In the genomic region with DNA sequence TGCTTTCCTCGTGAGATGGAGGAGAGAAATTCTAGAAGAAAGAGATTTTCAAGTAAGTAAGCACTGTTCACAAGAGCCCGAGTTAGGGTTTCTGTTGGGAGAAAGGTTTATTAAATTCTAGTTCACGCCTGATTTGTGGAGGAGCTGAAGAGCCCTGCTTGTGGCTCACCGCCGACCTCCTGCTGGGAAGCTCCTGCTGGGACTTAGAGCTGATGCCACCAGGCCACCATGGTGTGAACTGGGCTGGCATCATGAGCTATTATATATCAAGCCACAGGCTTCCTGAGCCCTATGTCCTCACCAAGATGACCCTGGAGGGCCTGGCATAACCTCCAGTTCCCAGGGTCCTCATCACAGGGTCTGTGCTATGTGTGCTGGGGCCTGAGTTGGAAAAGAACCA, we compare ENCODE assay signal across 19 mouse cellular contexts.
DNase-seq lines count a peak whose midpoint lies in the region; ATAC-seq and TF ChIP-seq lines count a peak whose summit lies in the region.
"Had no signal": no experiment of that assay in that cellular context is flagged by ENCODE, and none has a peak within 500 bp of the region (broad histone marks: within the 10 kb centered on the region; RNA-seq: fewer than 3 reads in every experiment).

No protein-coding gene starts in this region.

- no peak for TF ChIP-seq CTCF in Patski (IDR thresholded peaks at IDR 0.05)

- no peak overlapping the region for H3K9ac ChIP-seq in kidney, embryonic 16.5 days (replicated peaks; ENCODE audit: low read length)
- H3K9ac ChIP-seq in forebrain, embryonic 13.5 days = no peak overlapping the region
- H3K9ac ChIP-seq: embryonic facial prominence, embryonic 12.5 days; heart, embryonic 12.5 days; hindbrain, embryonic 14.5 days; intestine, embryonic 15.5 days had no signal

- ATAC-seq in Patski = no peak
- no peak for ATAC-seq in kidney, embryonic 16.5 days (ENCODE audit: low FRiP score, low TSS enrichment)
- no peak for ATAC-seq in forebrain, embryonic 13.5 days
- ATAC-seq: forebrain, embryonic 16.5 days; intestine, embryonic 15.5 days had no signal

- H3K4me1 ChIP-seq in kidney, embryonic 16.5 days (ENCODE audit: insufficient read depth, low read length) = no peaks in the 10 kb centered on the region
- no peaks in the 10 kb centered on the region for H3K4me1 ChIP-seq in forebrain, embryonic 13.5 days
- H3K4me1 ChIP-seq: embryonic facial prominence, embryonic 12.5 days; hindbrain, embryonic 10.5 days; intestine, embryonic 15.5 days had no signal

- H3K27me3 ChIP-seq in Patski = no peaks in the 10 kb centered on the region
- H3K27me3 ChIP-seq in kidney, embryonic 16.5 days (ENCODE audit: insufficient read depth, low read length) = no peaks in the 10 kb centered on the region
- H3K27me3 ChIP-seq in forebrain, embryonic 13.5 days = no peaks in the 10 kb centered on the region
- H3K27me3 ChIP-seq: CH12.LX; embryonic facial prominence, embryonic 12.5 days; intestine, embryonic 15.5 days had no signal

- in situ Hi-C loops in Patski (cut with MboI; ENCODE audit: low pct_unique_long_range_greater_than_20kb) = no loop called here

- H3K36me3 ChIP-seq in kidney, embryonic 16.5 days (ENCODE audit: insufficient read depth, low read length) = no peaks in the 10 kb centered on the region
- no peaks in the 10 kb centered on the region for H3K36me3 ChIP-seq in forebrain, embryonic 13.5 days (ENCODE audit: poor library complexity, severe bottlenecking)
- H3K36me3 ChIP-seq: embryonic facial prominence, embryonic 12.5 days; heart, embryonic 12.5 days; hindbrain, embryonic 10.5 days; intestine, embryonic 15.5 days had no signal

- DNase-seq in Patski (ENCODE audit: low read depth, low spot score) = peak; percentile 7
- DNase-seq in cerebellum, adult 18-20 months = peak; percentile 53 to 58
- peak; percentile 47 for DNase-seq in cerebellum, adult 9-11 months
- peak; percentile 50 to 57 for DNase-seq in cerebellum, postnatal 36 days
- DNase-seq in frontal cortex, postnatal 10 days (ENCODE audit: low spot score in 2 of 2) = no peak
- DNase-seq: adrenal gland, adult 2 months; adrenal gland, postnatal 25 days; embryo, embryonic 11 days; gastrocnemius, postnatal 14 days; kidney, adult 18-20 months had no signal

- no peak overlapping the region for H3K27ac ChIP-seq in kidney, embryonic 16.5 days (ENCODE audit: low read length)
- H3K27ac ChIP-seq in forebrain, embryonic 13.5 days = no peak overlapping the region
- H3K27ac ChIP-seq: embryonic facial prominence, embryonic 12.5 days; hindbrain, embryonic 10.5 days; hindbrain, embryonic 14.5 days; intestine, embryonic 15.5 days had no signal

- POLR2A ChIA-PET in Patski (lab: Charles Lee) = interaction anchor here (0.6 kb wide), 2 partner anchors 23 to 67 kb away, joined by 3 read pairs; no protein-coding TSS in a partner anchor

- no peak overlapping the region for H3K4me2 ChIP-seq in kidney, embryonic 16.5 days (replicated peaks; ENCODE audit: low read depth, low read length)
- H3K4me2 ChIP-seq in forebrain, embryonic 13.5 days = no peak overlapping the region
- H3K4me2 ChIP-seq: embryonic facial prominence, embryonic 12.5 days; heart, embryonic 12.5 days; hindbrain, embryonic 14.5 days; intestine, embryonic 15.5 days had no signal

- 80% methylated on average over 5 of the region's 5 CpGs for WGBS in kidney, embryonic 16.5 days
- 86% methylated on average over 5 of the region's 5 CpGs for WGBS in forebrain, embryonic 13.5 days

- no peak overlapping the region for H3K4me3 ChIP-seq in kidney, embryonic 16.5 days (ENCODE audit: low read length)
- H3K4me3 ChIP-seq in forebrain, embryonic 13.5 days = no peak overlapping the region
- H3K4me3 ChIP-seq: embryonic facial prominence, embryonic 12.5 days; heart, embryonic 12.5 days; hindbrain, embryonic 10.5 days; intestine, embryonic 15.5 days had no signal

- H3K9me3 ChIP-seq in kidney, embryonic 16.5 days (ENCODE audit: low read length) = no peaks in the 10 kb centered on the region
- no peaks in the 10 kb centered on the region for H3K9me3 ChIP-seq in forebrain, embryonic 13.5 days (replicated peaks)
- H3K9me3 ChIP-seq: embryonic facial prominence, embryonic 12.5 days; heart, embryonic 12.5 days; hindbrain, embryonic 10.5 days; intestine, embryonic 15.5 days had no signal

- CTCF ChIA-PET in Patski (lab: Charles Lee) = interaction anchor here (0.9 to 2.1 kb wide), 3 partner anchors 9 to 159 kb away, joined by 3 to 7 read pairs (median 6); no protein-coding TSS in a partner anchor

Comparison
In these comparisons a context has a peak if more than half of its experiments do, and no peak if none do; other contexts are left out.
1. DNase-seq: peak in Patski (single experiment), cerebellum, adult 18-20 months (2 of 2), cerebellum, adult 9-11 months (single experiment) and cerebellum, postnatal 36 days (2 of 2); none in frontal cortex, postnatal 10 days (0 of 2).